Mouse (Mus musculus) CH12.LX (cell line): ENCODE results near the gene Ppp1r32. TPM values are rescaled to one million over a fixed set of nuclear protein-coding genes. Genes with fewer than 3 reads are reported as not detected.
A peak's percentile ranks its signal among the peaks of the same experiment; 100 is the strongest.

Experiments
- DNase-seq: peaks from one replicate; pipeline ENCODE4 v3.0.0-alpha.2; 2013; ENCODE audit errors: extremely low read depth
- H3K27ac ChIP-seq: 2 replicates; pipeline ENCODE4 v1.5.1; 2012; ENCODE audit warnings: low read depth, mild to moderate bottlenecking, control low read depth, moderate library complexity; ENCODE audit not compliant: insufficient read depth
- H3K27me3 ChIP-seq: replicated peaks from 2 replicates; pipeline ENCODE3; 2012; ENCODE audit warnings: inconsistent platforms
- H3K36me3 ChIP-seq, 2 experiments: replicated peaks in 1 of 2; 2 replicates each; pipeline versions ENCODE3 to v1.6.1; 2012; ENCODE audit warnings: inconsistent platforms in 1 of 2, low read length in 1 of 2, mild to moderate bottlenecking in 1 of 2, mixed read lengths in 1 of 2, moderate library complexity in 1 of 2; ENCODE audit not compliant: control insufficient read depth in 1 of 2, insufficient read depth in 1 of 2
- H3K4me1 ChIP-seq, 2 experiments: 2 replicates each; pipeline ENCODE4 v1.6.1; 2012; ENCODE audit warnings: inconsistent platforms in 1 of 2, moderate library complexity in 1 of 2; ENCODE audit not compliant: insufficient read depth in 2 of 2, control insufficient read depth in 1 of 2
- H3K4me2 ChIP-seq: 2 replicates; pipeline ENCODE4 v1.6.1; 2012; ENCODE audit warnings: low read depth, mild to moderate bottlenecking, control low read depth; ENCODE audit not compliant: poor library complexity, insufficient read depth, severe bottlenecking
- H3K4me3 ChIP-seq, 3 experiments: fragments of 150-350 bp in 1 of 3; sonication (generic) in 1 of 3; replicated peaks in 1 of 3; 2 replicates each; pipeline versions ENCODE3 to v1.5.1; 2011 to 2012; ENCODE audit warnings: low read depth in 2 of 3, low read length in 2 of 3, mild to moderate bottlenecking in 2 of 3, moderate library complexity in 2 of 3, control low read depth in 1 of 3, improper control_type of control experiment in 1 of 3, inconsistent platforms in 1 of 3, mixed read lengths in 1 of 3; ENCODE audit not compliant: poor library complexity in 1 of 3
- H3K79me2 ChIP-seq: replicated peaks from 2 replicates; pipeline ENCODE4 v1.6.1; 2012; ENCODE audit warnings: mild to moderate bottlenecking, moderate library complexity; ENCODE audit not compliant: control insufficient read depth, poor library complexity, insufficient read depth, severe bottlenecking; ENCODE audit errors: extremely low read depth
- H3K9ac ChIP-seq: 2 replicates; pipeline ENCODE4 v1.6.1; 2012; ENCODE audit warnings: low read depth, mild to moderate bottlenecking, control low read depth, moderate library complexity; ENCODE audit not compliant: insufficient read depth
- H3K9me3 ChIP-seq: replicated peaks from 2 replicates; pipeline ENCODE3; 2012; ENCODE audit warnings: low read length, inconsistent platforms, mixed read lengths
- BHLHE40 ChIP-seq: IDR thresholded peaks from 2 replicates; pipeline ENCODE4 v1.6.1; 2011; ENCODE audit warnings: mild to moderate bottlenecking, low read depth, low read length, improper control_type of control experiment
- CHD1 ChIP-seq: IDR thresholded peaks from 2 replicates; pipeline ENCODE4 v1.6.1; 2012; ENCODE audit warnings: low read depth, low read length, improper control_type of control experiment, inconsistent platforms
- CHD2 ChIP-seq: IDR thresholded peaks from 2 replicates; pipeline ENCODE4 v1.6.1; 2011; ENCODE audit warnings: low read length, improper control_type of control experiment
- CTCF ChIP-seq, 2 experiments: IDR thresholded peaks in 1 of 2; conservative IDR thresholded peaks in 1 of 2; 2 replicates each; pipeline ENCODE4 v1.5.1; 2011 to 2012; ENCODE audit warnings: low read depth in 2 of 2, low read length in 2 of 2, improper control_type of control experiment in 1 of 2, inconsistent platforms in 1 of 2, mild to moderate bottlenecking in 1 of 2, moderate library complexity in 1 of 2
- E2F4 ChIP-seq: IDR thresholded peaks from 2 replicates; pipeline ENCODE4 v1.6.1; 2011; ENCODE audit warnings: low read depth, low read length, improper control_type of control experiment; ENCODE audit not compliant: insufficient replicate concordance
- ELF1 ChIP-seq: IDR thresholded peaks from 2 replicates; pipeline ENCODE4 v1.6.1; 2014; ENCODE audit warnings: low read depth, mild to moderate bottlenecking, inconsistent platforms, low read length, improper control_type of control experiment
- EP300 ChIP-seq: IDR thresholded peaks from 2 replicates; pipeline ENCODE4 v1.6.1; 2011; ENCODE audit warnings: low read length, improper control_type of control experiment
- ETS1 ChIP-seq: conservative IDR thresholded peaks from 2 replicates; pipeline ENCODE4 v1.6.1; 2012; ENCODE audit warnings: low read depth, mild to moderate bottlenecking, inconsistent platforms, low read length, improper control_type of control experiment, moderate library complexity
- GABPA ChIP-seq: IDR thresholded peaks from 2 replicates; pipeline ENCODE4 v1.6.1; 2012; ENCODE audit warnings: low read depth, low read length, improper control_type of control experiment, inconsistent platforms; ENCODE audit not compliant: insufficient replicate concordance
- HCFC1 ChIP-seq: IDR thresholded peaks from 2 replicates; pipeline ENCODE4 v1.6.1; 2012; ENCODE audit warnings: low read depth, mild to moderate bottlenecking, inconsistent platforms, low read length, improper control_type of control experiment
- JUN ChIP-seq: IDR thresholded peaks from 2 replicates; pipeline ENCODE4 v1.6.1; 2011; ENCODE audit warnings: low read depth, mild to moderate bottlenecking, low read length, improper control_type of control experiment, moderate library complexity; ENCODE audit not compliant: insufficient read depth
- JUND ChIP-seq: conservative IDR thresholded peaks from 2 replicates; pipeline ENCODE4 v1.6.1; 2011; ENCODE audit warnings: low read depth, low read length, improper control_type of control experiment
- KAT2A ChIP-seq: IDR thresholded peaks from 2 replicates; pipeline ENCODE4 v1.6.1; 2012; ENCODE audit warnings: low read length, improper control_type of control experiment, inconsistent platforms; ENCODE audit not compliant: insufficient replicate concordance
- MAFK ChIP-seq: IDR thresholded peaks from 2 replicates; pipeline ENCODE4 v1.6.1; 2011; ENCODE audit warnings: low read length, improper control_type of control experiment; ENCODE audit not compliant: insufficient replicate concordance
- MAX ChIP-seq: IDR thresholded peaks from 2 replicates; pipeline ENCODE4 v1.6.1; 2011; ENCODE audit warnings: low read length, improper control_type of control experiment
- MAZ ChIP-seq: IDR thresholded peaks from 2 replicates; pipeline ENCODE4 v1.6.1; 2012; ENCODE audit warnings: low read depth, mild to moderate bottlenecking, inconsistent platforms, low read length, improper control_type of control experiment, moderate library complexity
- MXI1 ChIP-seq: IDR thresholded peaks from 2 replicates; pipeline ENCODE4 v1.6.1; 2011; ENCODE audit warnings: mild to moderate bottlenecking, low read depth, low read length, improper control_type of control experiment
- MYC ChIP-seq: IDR thresholded peaks from 2 replicates; pipeline ENCODE4 v1.6.1; 2011; ENCODE audit warnings: low read depth, mild to moderate bottlenecking, improper control_type of control experiment, low read length
- NELFE ChIP-seq: IDR thresholded peaks from 2 replicates; pipeline ENCODE4 v1.6.1; 2011; ENCODE audit warnings: low read depth, low read length, improper control_type of control experiment
- NRF1 ChIP-seq: IDR thresholded peaks from 2 replicates; pipeline ENCODE4 v1.6.1; 2014; ENCODE audit warnings: low read depth, mild to moderate bottlenecking, inconsistent platforms, low read length, improper control_type of control experiment, moderate library complexity
- PAX5 ChIP-seq: IDR thresholded peaks from 2 replicates; pipeline ENCODE4 v1.6.1; 2012; ENCODE audit warnings: low read length, inconsistent platforms, mixed read lengths
- POLR2A ChIP-seq: IDR thresholded peaks from 2 replicates; pipeline ENCODE4 v1.6.1; 2011; ENCODE audit warnings: low read depth, mild to moderate bottlenecking, improper control_type of control experiment, low read length
- RAD21 ChIP-seq: IDR thresholded peaks from 2 replicates; pipeline ENCODE4 v1.6.1; 2011; ENCODE audit warnings: low read depth, mild to moderate bottlenecking, low read length, improper control_type of control experiment, moderate library complexity
- RCOR1 ChIP-seq: conservative IDR thresholded peaks from 2 replicates; pipeline ENCODE4 v1.6.1; 2012; ENCODE audit warnings: low read depth, mild to moderate bottlenecking, inconsistent platforms, low read length, improper control_type of control experiment
- SIN3A ChIP-seq: IDR thresholded peaks from 2 replicates; pipeline ENCODE4 v1.6.1; 2012; ENCODE audit warnings: low read length, improper control_type of control experiment, inconsistent platforms
- SMC3 ChIP-seq: IDR thresholded peaks from 2 replicates; pipeline ENCODE4 v1.6.1; 2011; ENCODE audit warnings: low read depth, low read length, improper control_type of control experiment
- TBP ChIP-seq: conservative IDR thresholded peaks from 2 replicates; pipeline ENCODE4 v1.6.1; 2011; ENCODE audit warnings: low read depth, low read length, improper control_type of control experiment
- TCF12 ChIP-seq: IDR thresholded peaks from 2 replicates; pipeline ENCODE4 v1.6.1; 2014; ENCODE audit warnings: low read depth, mild to moderate bottlenecking, inconsistent platforms, low read length, improper control_type of control experiment
- UBTF ChIP-seq: IDR thresholded peaks from 2 replicates; pipeline ENCODE4 v1.6.1; 2012; ENCODE audit warnings: low read depth, mild to moderate bottlenecking, inconsistent platforms, low read length, improper control_type of control experiment, moderate library complexity
- USF1 ChIP-seq: IDR thresholded peaks from 2 replicates; pipeline ENCODE4 v1.6.1; 2014; ENCODE audit warnings: low read depth, mild to moderate bottlenecking, inconsistent platforms, low read length, improper control_type of control experiment
- USF2 ChIP-seq: conservative IDR thresholded peaks from 2 replicates; pipeline ENCODE4 v1.6.1; 2011; ENCODE audit warnings: low read depth, low read length, improper control_type of control experiment
- ZC3H11A ChIP-seq: IDR thresholded peaks from 2 replicates; pipeline ENCODE4 v1.6.1; 2012; ENCODE audit warnings: low read depth, mild to moderate bottlenecking, inconsistent platforms, low read length, improper control_type of control experiment
- ZKSCAN1 ChIP-seq: IDR thresholded peaks from 2 replicates; pipeline ENCODE4 v1.6.1; 2012; ENCODE audit warnings: low read depth, inconsistent platforms, low read length, improper control_type of control experiment, borderline replicate concordance
- ZMIZ1 ChIP-seq: IDR thresholded peaks from 2 replicates; pipeline ENCODE4 v1.6.1; 2012; ENCODE audit warnings: low read depth, mild to moderate bottlenecking, inconsistent platforms, low read length, improper control_type of control experiment
- dilution Hi-C: fragments of 300-500 bp; cut with MboI; formaldehyde crosslinking; loops from 2 replicates; pipeline ENCODE4 v1.14.3; 2020; ENCODE audit warnings: low sequenced_read_pairs; ENCODE audit not compliant: extremely low pct_unique_long_range_greater_than_20kb, extremely low pct_ligation_motif_present
- in situ Hi-C: fragments of 300-500 bp; cut with MboI; formaldehyde crosslinking; loops from 3 replicates; pipeline ENCODE4 v1.14.3; 2019; ENCODE audit warnings: low sequenced_read_pairs, low pct_ligation_motif_present, low pct_unique_long_range_greater_than_20kb, mixed read lengths
- polyA plus RNA-seq: library from polyadenylated mRNA; unstranded; fragments of >175 nt; gene quantifications from 2 replicates; pipeline ENCODE4 v1.2.1, GENCODE M21; 2012; ENCODE audit warnings: low read depth; ENCODE audit not compliant: insufficient read length
- total RNA-seq, 2 experiments: library from RNA; depleted of rRNA; stranded (reverse); fragments of 300-350 nt in 1 of 2; fragments of >200 nt in 1 of 2; gene quantifications; 2 replicates each; pipeline ENCODE4 v1.2.3; 2012 to 2014

The Ppp1r32 gene
- total and polyA plus RNA-seq, 3 experiments, result 0.49 TPM; not detected in 2

DNA sequence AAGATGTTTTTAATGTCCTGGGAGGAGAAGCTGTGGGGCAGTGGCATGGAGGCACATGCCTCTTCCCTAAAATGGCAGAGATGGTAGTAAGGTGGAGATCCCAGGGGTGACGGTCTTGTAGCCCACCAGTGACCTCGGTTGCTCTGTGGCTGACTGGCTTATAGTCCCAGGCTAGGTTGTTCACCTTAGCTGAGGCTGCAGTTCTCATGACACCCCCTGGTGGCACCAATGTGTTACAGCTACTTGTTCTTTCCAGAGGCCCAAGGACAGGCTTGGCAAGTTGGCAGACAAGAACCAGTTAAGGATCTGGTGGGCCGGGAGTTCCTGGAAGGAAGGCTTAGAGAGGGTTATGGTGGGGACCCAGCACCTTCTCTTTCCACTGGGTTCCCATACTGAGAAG is 46.8 kb downstream of the Ppp1r32 start:
- peaks cover 23 to 46% of the 10 kb centered on the region in 2 experiments for H3K4me1 ChIP-seq
- in situ Hi-C loops, result no loop called here
- no peak overlapping the region for H3K27ac ChIP-seq
- H3K9ac ChIP-seq, result no peak overlapping the region
- H3K4me3 ChIP-seq, result no peak overlapping the region
- H3K79me2 ChIP-seq, result no peaks in the 10 kb centered on the region
- TF ChIP-seq MAZ, result no peak
- no peak for TF ChIP-seq MAX
- peak; percentile 20; the same call in 1 of the 2 replicates for TF ChIP-seq ZC3H11A
- no peak for TF ChIP-seq EP300
- TF ChIP-seq USF2, result no peak
- no peak for TF ChIP-seq ETS1
- TF ChIP-seq TBP, result no peak
- TF ChIP-seq E2F4, result no peak
- no peak for TF ChIP-seq SIN3A
- TF ChIP-seq PAX5, result no peak
- TF ChIP-seq GABPA, result no peak
- no peak for TF ChIP-seq RCOR1
- TF ChIP-seq HCFC1, result no peak
- no peak for TF ChIP-seq BHLHE40
- no peak for TF ChIP-seq CHD1
- no peak for TF ChIP-seq USF1
- TF ChIP-seq SMC3, result peak; percentile 95
- no peak for TF ChIP-seq NRF1
- TF ChIP-seq ZKSCAN1, result no peak
- no peak for TF ChIP-seq TCF12
- no peak; the same call in 1 of the 2 replicates for TF ChIP-seq NELFE
- TF ChIP-seq MYC, result no peak
- TF ChIP-seq POLR2A, result no peak
- TF ChIP-seq CTCF (conservative IDR thresholded peaks at IDR 0.05 in 1 of 2, IDR thresholded peaks at IDR 0.05 in 1 of 2; ENCODE audit: low read depth in 2 of 2, low read length in 2 of 2), result peak; percentile 52 to 87
- TF ChIP-seq ELF1, result no peak
- TF ChIP-seq UBTF, result no peak
- TF ChIP-seq RAD21, result peak; percentile 67
- no peak for TF ChIP-seq JUND
- TF ChIP-seq JUN, result no peak
- TF ChIP-seq KAT2A, result no peak
- peak; percentile 87 for TF ChIP-seq MAFK
- no peak for TF ChIP-seq ZMIZ1
- TF ChIP-seq CHD2, result no peak
- no peak for TF ChIP-seq MXI1
- H3K9me3 ChIP-seq, result no peaks in the 10 kb centered on the region
- dilution Hi-C loops, result no loop called here
- DNase-seq, result peak; percentile 73
- H3K4me2 ChIP-seq, result no peak overlapping the region
- H3K27me3 ChIP-seq, result peaks cover 86% of the 10 kb centered on the region
- H3K36me3 ChIP-seq, result no peaks in the 10 kb centered on the region
